Mouse (Mus musculus): ENCODE results near the gene Srsf11.

DNA sequence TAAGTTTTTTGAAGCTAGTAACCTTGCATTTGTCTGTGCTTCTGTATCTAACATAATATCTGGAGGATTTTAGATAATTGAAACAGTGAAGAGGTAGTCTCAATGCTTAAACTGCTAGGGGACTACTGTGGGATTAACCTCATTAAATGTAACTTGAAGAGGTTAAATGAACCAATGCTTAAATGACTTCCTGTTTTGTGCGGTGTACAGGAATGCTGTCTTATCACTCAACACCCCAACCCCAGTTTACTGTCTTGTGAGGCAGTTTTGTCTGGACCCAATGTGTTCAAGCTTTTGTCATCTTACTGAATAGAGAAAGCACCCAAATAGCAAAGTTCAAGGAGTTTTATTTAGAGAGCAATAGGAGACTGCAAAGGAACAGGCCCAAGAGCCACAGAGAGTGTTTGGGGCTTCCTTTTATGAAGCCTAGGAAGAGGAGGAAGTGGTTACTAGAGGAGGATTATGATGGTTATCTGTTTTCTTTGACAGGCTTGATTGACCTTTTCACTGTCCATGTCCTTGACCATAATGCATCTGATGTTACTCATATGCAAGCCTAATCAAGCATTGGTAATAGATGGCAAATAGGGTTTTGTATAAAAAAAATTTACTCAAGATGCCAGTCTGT lies 37.6 kb downstream of the Srsf11 start:
- TF ChIP-seq CTCF (IDR thresholded peaks at IDR 0.05; ENCODE audit: low read depth, low read length) (no peak), GATA1 (IDR thresholded peaks at IDR 0.05; ENCODE audit: borderline replicate concordance, low read length) (no peak), POLR2AphosphoS5 (IDR thresholded peaks at IDR 0.05; ENCODE audit: insufficient replicate concordance, low read depth, low read length) (no peak), GATA2 (IDR thresholded peaks at IDR 0.05; ENCODE audit: borderline replicate concordance, low read depth, low read length) (no peak), TAL1 (conservative IDR thresholded peaks at IDR 0.05; ENCODE audit: low read depth, low read length) (no peak)

Data from G1E (cell line).